Mouse (Mus musculus) cerebellum, adult 8-10 months (tissue): ENCODE measurements at regions not wholly inside any gene's neighbourhood (a gene's known extent, or its start where the extent isn't known, plus 50 kb on each side); places are given as distances from the start of the nearest gene placed in this dataset.

Source experiments
- DNase-seq: peaks from one replicate; pipeline ENCODE4 v3.0.0; 2022

DNA sequence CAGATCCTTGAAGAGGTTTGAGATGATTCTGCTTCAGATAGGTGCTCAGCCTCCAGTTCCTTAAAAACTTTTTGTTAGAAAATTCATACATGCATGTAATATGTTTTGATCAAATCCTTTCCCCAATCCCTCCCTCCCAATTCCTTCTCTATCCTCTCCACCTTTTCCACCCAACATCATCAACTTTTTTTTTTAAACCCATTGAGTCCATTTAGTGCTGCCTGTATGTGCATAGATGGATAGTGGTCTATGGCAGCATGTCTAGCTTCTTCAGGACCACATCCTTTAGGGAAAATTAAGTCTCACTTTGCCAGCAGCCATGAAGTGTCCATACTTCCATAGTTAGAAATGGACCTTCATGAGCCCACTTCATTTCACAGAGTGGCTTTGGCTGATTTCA is 167.2 kb upstream of the Klhl29 start:
- DNase-seq: no peak

DNA sequence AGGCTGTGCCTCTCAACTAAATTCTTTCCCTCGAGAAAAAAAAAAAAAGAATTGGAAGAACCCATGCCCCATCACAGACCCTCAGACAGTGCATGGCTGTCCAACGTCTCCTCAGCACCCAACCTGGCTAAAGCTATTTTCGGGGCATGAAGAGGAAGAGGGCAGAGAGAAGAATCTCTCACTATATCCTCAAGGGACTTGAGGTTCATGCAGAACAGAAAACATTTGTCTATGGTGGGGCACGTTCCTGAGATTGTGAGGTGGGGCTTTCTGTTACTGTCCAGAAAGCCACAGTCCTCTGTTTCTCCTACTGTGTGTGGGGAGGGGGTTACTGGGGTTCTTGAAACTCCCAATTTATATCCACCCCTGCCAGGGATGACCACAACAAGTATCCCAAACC is 120.8 kb upstream of the Klhl29 start:
- no peak for DNase-seq

DNA sequence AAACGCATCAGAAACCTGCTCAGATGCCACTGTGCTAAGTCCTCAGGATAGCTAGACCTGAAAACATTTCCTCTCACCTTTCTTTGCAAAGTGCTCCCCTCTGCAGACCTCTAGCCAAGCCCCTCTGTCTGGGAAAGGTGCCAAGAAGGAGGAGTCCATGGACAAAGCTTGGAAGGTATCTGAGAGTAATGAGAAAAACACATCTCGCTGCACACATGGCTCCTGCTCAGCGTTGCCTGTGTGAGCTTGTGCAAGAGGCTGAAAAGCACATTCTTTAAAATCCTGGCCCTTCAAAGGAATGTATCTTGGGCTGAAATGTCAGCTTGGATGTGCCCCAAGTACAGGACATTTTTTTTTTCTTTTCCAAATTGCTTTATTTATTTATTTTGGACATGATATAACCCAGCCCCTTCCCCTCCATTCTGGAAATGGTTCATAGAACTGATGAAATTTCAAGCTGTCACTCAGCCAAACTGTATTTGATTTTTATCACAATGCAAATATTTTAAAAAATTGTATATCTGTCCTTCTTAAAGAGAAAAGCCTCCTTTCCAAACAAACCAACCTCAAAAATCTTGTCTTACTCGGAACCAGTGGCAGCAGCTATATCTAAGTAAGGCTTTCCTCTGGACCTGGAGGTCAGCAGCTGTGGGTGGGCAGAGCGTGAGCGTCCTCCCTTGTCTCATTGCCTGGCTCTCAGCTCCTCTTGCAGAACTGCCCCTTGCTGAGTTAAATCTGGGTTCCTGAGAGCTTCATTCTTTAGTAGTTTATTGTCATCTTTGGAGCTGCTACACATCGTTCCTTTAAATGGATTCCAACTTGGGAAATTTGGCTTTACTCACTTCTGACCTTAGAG is 119.4 kb upstream of the Klhl29 start:
- DNase-seq: no peak

DNA sequence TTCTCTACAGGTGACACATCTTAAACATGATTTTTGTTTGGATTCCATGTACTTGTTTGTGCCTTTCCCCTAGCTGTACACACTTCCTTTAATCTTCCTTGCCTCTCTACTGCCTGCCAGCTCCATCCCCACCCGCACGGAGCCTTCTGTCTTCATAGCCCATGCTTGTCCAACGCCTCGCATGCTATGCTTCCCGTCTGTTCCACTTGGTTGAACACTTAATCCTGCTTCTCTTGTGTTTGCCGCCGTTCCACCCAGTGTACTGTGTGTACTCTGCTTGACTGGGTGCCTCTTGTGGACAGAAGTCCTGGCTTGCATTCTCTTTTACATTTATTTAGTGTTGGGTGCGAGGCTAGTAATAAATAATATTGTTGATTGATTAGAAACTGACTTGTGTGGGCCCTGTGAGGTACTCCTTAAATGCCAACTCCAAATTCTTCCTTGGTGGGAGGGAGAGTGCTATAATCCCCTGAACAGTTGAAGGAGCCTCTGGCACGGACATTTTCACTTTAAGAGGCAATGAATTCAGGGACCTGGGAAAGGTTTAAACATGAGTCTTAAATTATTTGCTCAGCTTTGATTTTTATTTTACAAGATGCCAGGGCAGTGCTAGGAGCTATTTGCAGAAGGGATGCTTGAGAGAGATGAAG is 88.9 kb upstream of the Klhl29 start:
- no peak for DNase-seq

DNA sequence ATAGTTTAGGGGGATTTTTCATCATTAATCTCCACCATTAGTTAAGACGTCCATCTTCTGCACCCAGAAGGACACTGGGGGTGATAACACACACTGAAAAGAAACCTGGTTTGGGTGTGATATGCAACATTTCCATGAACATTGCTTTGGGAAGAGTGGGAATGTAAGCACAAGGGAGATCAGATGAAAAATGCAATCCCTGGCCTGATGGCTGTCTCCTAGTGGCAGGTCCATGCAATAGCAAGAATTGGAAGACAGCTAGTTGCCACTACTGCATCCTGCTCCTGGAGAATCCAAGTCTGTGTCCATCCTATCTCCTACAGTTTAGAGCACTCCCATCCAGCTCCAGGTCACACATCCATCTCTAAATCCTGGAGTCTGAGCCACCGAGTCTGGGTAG is 77.7 kb upstream of the Klhl29 start:
- no peak for DNase-seq

DNA sequence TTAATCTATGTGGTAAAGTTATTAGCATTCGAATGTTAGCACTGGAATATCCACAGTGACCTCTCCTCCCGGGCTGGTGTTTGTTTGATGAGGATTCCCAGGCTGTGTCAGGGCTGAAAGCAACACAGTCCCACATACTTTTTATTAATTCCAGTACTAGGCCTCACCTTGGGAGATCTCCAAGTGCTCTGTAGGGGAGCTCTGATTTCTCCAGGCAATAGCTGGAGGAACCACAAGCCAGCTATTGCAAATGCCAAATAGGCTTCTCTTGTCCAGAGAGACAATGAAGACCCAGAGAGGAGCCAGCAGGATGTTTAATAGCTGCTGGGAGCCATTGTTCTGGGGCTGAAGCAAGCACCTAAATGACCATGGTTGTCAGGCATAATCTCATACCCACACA is 68.2 kb upstream of the Klhl29 start:
- DNase-seq: peak; percentile 8

DNA sequence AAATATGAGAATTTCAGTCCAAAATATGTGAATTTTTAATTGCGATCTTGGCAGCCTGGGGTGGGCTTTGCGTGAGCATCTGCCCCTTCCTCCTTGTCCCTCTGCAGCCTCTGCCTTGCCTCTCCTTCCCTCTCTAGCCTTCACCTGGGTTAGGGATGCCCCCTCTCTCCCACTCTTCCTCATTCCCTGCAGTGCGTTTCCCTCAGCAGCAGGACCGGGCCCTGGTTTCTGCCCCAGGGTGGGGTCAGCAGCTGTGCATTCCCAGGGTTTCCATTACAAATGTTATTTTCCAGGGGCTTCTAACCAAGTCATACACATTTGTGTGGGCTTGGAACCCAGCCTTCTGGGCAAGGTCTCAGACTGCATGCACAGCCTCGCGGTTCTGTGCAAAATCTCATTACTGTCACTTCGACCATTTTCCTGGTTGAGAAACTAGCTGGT is 67.6 kb upstream of the Klhl29 start:
- no peak for DNase-seq

DNA sequence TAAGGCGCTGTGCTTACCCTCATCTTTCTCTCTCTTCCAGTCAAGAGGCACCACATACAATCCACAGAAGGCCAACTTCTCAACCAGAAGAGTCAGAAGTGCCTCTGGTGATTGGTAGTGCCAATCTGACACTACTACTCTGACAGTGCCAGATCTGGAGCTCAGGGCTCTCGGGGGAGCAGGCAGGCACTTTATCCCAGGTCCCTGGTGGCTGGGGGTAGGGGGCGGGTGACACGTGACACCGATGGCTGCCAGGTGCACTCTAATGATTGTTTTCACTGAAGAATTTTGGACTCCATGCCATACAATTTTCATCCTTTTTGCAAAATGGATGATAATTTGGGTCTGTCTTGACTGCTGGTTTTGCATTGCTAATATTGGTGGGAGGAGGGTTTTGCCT is 67.2 kb upstream of the Klhl29 start:
- DNase-seq: no peak

DNA sequence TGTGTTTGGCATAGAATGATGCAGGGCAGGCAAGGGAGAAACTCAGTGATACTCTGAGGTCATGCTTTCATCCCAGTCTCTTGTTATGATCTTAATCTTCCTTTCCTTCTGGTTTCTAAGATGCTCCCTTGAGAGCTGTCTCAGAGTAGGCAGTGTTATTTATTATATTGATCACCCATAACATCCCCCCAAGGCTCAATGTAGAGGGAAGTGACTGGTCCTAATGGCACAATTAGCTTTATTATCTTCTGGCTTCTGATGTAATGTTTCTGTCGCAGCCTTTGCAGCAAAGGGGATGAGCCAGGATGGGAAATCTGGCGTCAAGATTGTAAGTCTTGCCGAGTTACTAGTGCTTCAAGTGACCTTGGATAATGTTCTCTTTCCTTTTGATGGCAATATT is 65.0 kb upstream of the Klhl29 start:
- no peak for DNase-seq

DNA sequence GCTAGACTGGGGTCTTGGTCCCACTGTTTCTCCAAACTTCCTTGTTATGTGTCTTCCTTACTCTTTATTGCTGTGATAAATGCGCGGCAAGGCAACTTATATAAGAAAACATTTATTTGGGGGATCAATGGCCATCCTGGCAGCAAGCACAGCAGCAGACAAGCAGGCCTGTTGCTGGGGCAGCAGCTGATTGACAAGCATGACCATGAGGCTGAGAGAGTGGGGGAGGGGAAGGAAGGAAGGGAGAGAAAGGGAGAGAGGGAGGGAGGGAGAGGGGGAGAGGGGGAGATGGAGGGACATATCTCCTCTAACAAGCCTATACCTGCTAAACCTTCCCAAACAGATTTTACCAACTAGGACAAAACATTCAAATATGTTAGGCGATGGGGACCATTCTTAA is 60.4 kb upstream of the Klhl29 start:
- no peak for DNase-seq

DNA sequence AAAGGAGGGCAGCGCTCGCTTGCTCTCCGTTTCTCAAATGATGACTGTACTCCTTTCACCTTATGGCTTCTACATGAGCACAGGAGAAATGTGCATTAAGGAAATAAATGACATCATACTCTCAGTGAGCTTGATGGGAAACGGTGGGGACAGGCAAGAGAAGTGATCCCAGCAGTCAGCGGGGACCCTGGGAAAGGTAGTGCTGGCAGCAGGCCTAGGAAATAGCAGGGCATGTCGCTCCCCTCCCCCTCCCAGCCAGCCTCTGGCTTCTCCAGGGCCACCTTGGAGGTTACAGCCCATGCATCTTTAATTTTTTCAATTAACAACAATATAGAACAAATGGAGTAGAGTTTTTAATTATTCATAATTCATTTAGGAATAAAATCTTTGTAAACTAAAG is 58.6 kb upstream of the Klhl29 start:
- DNase-seq: no peak

DNA sequence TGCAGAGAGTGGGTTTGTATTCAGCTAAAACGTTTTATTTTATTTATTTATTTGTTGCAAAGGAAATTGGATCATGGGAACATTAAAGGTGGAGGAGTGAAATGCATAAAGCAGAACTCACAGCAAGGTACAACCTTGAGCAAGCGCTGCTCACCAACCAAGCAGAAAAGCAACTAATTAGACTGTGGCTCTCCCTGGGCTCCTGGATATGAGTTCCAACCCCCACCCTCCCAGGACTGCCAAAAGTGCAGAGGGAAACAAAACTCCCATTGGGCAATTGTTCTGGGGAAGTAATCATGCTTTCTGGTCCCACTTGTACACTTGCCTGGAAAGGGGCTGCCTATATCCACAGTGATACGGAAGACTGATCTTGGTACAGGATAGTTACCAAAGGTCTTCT is 57.2 kb upstream of the Klhl29 start:
- no peak for DNase-seq

DNA sequence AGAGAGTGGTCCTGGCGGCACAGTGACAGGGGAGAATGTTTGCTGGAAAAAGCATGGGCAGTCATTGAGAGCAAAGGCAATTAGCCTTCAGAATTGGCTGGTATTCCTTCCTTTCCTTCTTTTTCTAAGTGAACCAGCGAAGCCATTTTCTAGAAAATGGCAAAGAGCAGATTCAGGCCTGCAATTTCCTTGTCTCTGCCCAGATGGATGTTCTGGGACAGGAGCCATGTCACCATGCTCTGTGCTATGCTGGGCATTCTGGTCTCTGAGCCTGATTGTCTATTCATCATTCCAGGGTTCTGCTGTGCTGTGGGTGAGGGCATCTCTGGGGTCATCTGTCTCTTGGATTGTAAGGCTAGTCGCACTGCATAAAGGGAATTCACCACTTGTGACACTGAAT is 53.3 kb upstream of the Klhl29 start:
- DNase-seq: peak; percentile 17
